Mouse (Mus musculus): ENCODE data around the gene Tbx5.

The Tbx5 gene

GRCm38 (mm10) chr5:119832479-119832796 lies at the start of gene Tbx5:
Gene Tbx5, plus strand, starts transcription at chr5:119832668.
- DNase-seq (ENCODE audit: low spot score in 2 of 2), result no peak

- no peak for DNase-seq (ENCODE audit: low spot score in 2 of 2)
These were observed 46.5 kb upstream of the Tbx5 start for GRCm38 (mm10) chr5:119785959-119786358.

GRCm38 (mm10) chr5:119791664-119792063 lies 40.8 kb upstream of the Tbx5 start:
- DNase-seq (ENCODE audit: low spot score in 2 of 2), result no peak

GRCm38 (mm10) chr5:119793972-119794371 lies 38.5 kb upstream of the Tbx5 start:
- DNase-seq (ENCODE audit: low spot score in 2 of 2), result no peak

GRCm38 (mm10) chr5:119795376-119795775 lies 37.1 kb upstream of the Tbx5 start:
- DNase-seq (ENCODE audit: low spot score in 2 of 2), result no peak

GRCm38 (mm10) chr5:119795777-119796176 lies 36.7 kb upstream of the Tbx5 start:
- no peak for DNase-seq (ENCODE audit: low spot score in 2 of 2)

- DNase-seq (ENCODE audit: low spot score in 2 of 2), result no peak
These were observed 35.9 kb upstream of the Tbx5 start for GRCm38 (mm10) chr5:119796443-119797160.

GRCm38 (mm10) chr5:119797580-119798150 lies 34.8 kb upstream of the Tbx5 start:
- DNase-seq (ENCODE audit: low spot score in 2 of 2), result no peak

- no peak for DNase-seq (ENCODE audit: low spot score in 2 of 2)
These were observed 34.2 kb upstream of the Tbx5 start for GRCm38 (mm10) chr5:119798261-119798660.

GRCm38 (mm10) chr5:119798713-119799418 lies 33.6 kb upstream of the Tbx5 start:
- no peak for DNase-seq (ENCODE audit: low spot score in 2 of 2)

GRCm38 (mm10) chr5:119799419-119800242 lies 32.8 kb upstream of the Tbx5 start:
- no peak for DNase-seq (ENCODE audit: low spot score in 2 of 2)

GRCm38 (mm10) chr5:119800243-119800665 lies 32.2 kb upstream of the Tbx5 start:
- no peak for DNase-seq (ENCODE audit: low spot score in 2 of 2)

- DNase-seq (ENCODE audit: low spot score in 2 of 2), result no peak
These were observed 29.7 kb upstream of the Tbx5 start for GRCm38 (mm10) chr5:119802617-119803410.

GRCm38 (mm10) chr5:119803411-119804251 lies 28.8 kb upstream of the Tbx5 start:
- DNase-seq (ENCODE audit: low spot score in 2 of 2), result no peak

- DNase-seq (ENCODE audit: low spot score in 2 of 2), result no peak
These were observed 28.0 kb upstream of the Tbx5 start for GRCm38 (mm10) chr5:119804301-119805039.

- DNase-seq (ENCODE audit: low spot score in 2 of 2), result no peak
These were observed 26.8 kb upstream of the Tbx5 start for GRCm38 (mm10) chr5:119805636-119806035.

- DNase-seq (ENCODE audit: low spot score in 2 of 2), result no peak
These were observed 26.0 kb upstream of the Tbx5 start for GRCm38 (mm10) chr5:119806467-119806866.

- no peak for DNase-seq (ENCODE audit: low spot score in 2 of 2)
These were observed 24.8 kb upstream of the Tbx5 start for GRCm38 (mm10) chr5:119807481-119808183.

GRCm38 (mm10) chr5:119808713-119809112 lies 23.8 kb upstream of the Tbx5 start:
- DNase-seq (ENCODE audit: low spot score in 2 of 2), result no peak

Data from spleen, postnatal 36 days (tissue).